Mouse (Mus musculus) G1E-ER4 (cell line): Measurements from ENCODE around the gene Gpc4. TPM values are rescaled to one million over a fixed set of nuclear protein-coding genes. Genes with fewer than 3 reads are reported as not detected.

Source experiments
- GATA1 ChIP-seq: IDR thresholded peaks from one replicate; pipeline ENCODE4 v1.8.0; 2012; ENCODE audit warnings: low read length, inconsistent platforms
- polyA plus RNA-seq: library from polyadenylated mRNA; stranded (reverse); fragments of >175 nt; gene quantifications from 2 replicates; pipeline ENCODE4 v1.2.3, GENCODE M21; 2012

Gpc4 gene
- polyA plus RNA-seq, 1 experiment: 26.3 TPM

- no peak for TF ChIP-seq GATA1
These were observed 5.4 kb downstream of the Gpc4 start for GRCm38 (mm10) chrX:52159621-52160020.

GRCm38 (mm10) chrX:52155408-52155953, 9.6 kb downstream of the Gpc4 start:
- no peak for TF ChIP-seq GATA1

GRCm38 (mm10) chrX:52154821-52155220, 10.2 kb downstream of the Gpc4 start:
- no peak for TF ChIP-seq GATA1

- no peak for TF ChIP-seq GATA1
These were observed 11.6 kb downstream of the Gpc4 start for GRCm38 (mm10) chrX:52153451-52153850.

GRCm38 (mm10) chrX:52152961-52153360, 12.1 kb downstream of the Gpc4 start:
- no peak for TF ChIP-seq GATA1

GRCm38 (mm10) chrX:52151555-52151954, 13.5 kb downstream of the Gpc4 start:
- no peak for TF ChIP-seq GATA1

- TF ChIP-seq GATA1: no peak
These were observed 14.0 kb downstream of the Gpc4 start for GRCm38 (mm10) chrX:52151100-52151499.

GRCm38 (mm10) chrX:52145563-52145962, 19.5 kb downstream of the Gpc4 start:
- TF ChIP-seq GATA1: peak; percentile 9

GRCm38 (mm10) chrX:52144491-52144890, 20.6 kb downstream of the Gpc4 start:
- no peak for TF ChIP-seq GATA1

GRCm38 (mm10) chrX:52140316-52140715, 24.7 kb downstream of the Gpc4 start:
- no peak for TF ChIP-seq GATA1

GRCm38 (mm10) chrX:52138461-52139075, 26.5 kb downstream of the Gpc4 start:
- no peak for TF ChIP-seq GATA1

GRCm38 (mm10) chrX:52138033-52138432, 27.0 kb downstream of the Gpc4 start:
- TF ChIP-seq GATA1: no peak

GRCm38 (mm10) chrX:52136525-52136924, 28.5 kb downstream of the Gpc4 start:
- TF ChIP-seq GATA1: no peak

GRCm38 (mm10) chrX:52129604-52130003, 35.4 kb downstream of the Gpc4 start:
- no peak for TF ChIP-seq GATA1

GRCm38 (mm10) chrX:52128794-52129193, 36.3 kb downstream of the Gpc4 start:
- no peak for TF ChIP-seq GATA1

- no peak for TF ChIP-seq GATA1
These were observed 51.4 kb downstream of the Gpc4 start for GRCm38 (mm10) chrX:52113651-52114050.

GRCm38 (mm10) chrX:52109663-52110062, 55.4 kb downstream of the Gpc4 start:
- TF ChIP-seq GATA1: no peak
